Mouse (Mus musculus): Measurements from ENCODE around the gene Rufy3.

Gene Rufy3

DNA sequence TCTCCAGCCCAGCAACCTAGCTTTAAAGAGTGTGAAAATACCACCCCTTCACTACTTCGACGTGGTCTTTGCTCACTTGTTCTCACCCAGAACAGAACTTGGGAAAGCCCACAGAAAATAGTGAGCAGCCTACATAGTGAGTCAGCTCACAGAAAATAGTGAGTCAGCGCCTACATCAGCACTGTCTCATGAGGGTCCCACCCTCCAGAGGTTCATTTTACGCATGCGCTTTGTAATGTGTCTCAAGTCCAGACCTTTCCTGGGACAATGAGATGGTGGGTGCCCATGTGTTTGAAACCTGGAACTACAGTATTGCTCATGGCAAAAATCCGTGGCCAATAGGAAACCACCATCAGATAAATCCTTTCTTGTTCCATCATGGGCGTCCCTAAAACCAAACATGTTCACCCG is 123.2 kb downstream of the Rufy3 start:
- no peak for DNase-seq

DNA sequence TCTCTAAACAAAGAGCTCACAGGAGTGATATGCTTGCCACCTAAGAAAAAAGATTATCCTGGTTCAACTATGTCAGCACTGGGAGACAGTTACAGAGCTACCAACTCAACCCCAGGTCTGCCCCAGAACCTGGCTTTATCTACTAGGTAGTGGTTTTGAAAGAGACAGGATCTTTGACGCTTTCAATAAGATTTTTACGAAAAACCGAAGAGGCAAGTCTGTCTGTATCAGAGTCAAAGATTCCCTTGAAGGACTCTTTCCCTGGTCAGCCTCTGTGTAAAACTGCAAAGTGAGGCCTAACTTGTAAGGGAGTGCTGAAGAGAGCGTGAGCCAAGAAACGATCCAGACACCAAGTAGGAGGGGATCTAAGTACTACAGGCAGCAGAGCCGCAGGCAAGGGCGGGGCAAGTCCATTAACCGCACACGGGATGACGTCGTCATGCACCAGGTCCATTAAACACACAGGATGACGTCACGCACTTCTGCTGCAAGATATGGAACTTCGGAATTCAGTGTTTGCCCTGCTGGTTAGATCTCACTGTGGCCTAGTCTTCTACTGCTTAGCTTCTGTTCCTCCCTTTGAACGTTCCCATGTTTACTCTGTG is 123.8 kb downstream of the Rufy3 start:
- DNase-seq, result no peak

DNA sequence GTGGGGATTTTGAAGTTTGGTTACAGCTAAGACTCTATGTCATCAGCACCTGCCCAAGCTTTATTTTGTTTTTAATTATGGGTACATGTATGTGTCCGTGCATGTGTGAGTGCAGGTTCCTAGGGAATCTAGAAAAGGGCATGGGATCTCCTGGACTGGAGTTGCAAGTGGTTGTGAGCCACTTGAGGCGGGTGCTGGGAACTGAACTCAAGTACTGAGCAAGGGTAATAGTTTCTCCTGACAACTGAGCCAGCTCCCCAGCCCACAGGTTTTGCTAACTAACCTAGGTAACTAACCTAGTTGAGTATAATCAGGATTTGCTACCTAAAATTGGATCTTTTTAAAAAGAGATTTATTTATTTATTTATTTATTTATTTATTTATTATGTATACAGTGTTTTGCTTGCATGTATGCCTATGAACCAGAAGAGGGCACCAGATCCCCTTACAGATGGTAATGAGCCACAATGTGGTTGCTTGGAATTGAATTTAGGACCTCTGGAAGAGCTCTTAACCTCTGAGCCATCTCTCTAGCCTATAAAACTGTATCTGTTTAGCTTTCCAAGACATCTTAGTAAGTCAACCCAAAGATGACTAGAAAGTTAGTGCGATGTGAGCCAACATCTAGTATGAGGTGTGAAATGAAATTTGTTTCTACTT is 124.6 kb downstream of the Rufy3 start:
- no peak for DNase-seq

DNA sequence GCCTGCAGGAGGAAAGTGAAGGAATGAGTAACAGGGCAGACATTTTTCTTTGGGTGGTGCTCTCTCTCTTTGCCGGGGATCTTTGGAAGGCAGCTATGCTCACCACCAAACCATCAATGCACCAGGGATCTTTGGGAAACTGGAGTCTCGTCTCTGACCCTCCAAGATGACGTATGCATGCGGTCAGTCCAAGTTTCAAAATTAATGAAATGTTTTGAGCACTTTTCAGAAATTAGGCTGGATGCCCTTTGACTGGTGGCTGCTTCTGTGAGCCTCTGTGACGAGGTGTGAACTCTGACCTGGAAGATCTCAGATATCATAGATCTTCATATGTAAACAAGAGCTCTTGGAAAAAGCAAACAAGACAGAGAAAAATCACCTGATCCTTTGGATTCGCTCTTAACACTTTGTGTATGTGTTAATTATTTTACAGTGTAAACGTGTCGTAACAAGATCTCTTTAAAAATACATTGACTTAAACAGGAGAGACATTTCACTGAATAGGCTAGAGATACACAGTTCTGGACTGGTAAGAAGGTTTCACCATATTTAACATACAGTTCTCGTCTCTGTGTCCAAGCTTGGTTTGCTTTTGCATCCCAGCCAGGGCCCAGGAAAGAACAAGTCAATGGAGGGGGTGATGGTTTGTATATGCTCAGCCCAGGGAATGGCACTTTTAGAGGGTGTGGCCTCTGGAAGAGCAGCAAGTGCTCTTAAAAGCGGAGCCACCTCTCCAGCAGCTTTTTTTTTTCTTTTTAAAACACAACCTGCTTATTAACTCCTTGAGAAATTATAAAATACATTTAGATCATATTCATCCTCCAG is 126.1 kb downstream of the Rufy3 start:
- no peak for DNase-seq

DNA sequence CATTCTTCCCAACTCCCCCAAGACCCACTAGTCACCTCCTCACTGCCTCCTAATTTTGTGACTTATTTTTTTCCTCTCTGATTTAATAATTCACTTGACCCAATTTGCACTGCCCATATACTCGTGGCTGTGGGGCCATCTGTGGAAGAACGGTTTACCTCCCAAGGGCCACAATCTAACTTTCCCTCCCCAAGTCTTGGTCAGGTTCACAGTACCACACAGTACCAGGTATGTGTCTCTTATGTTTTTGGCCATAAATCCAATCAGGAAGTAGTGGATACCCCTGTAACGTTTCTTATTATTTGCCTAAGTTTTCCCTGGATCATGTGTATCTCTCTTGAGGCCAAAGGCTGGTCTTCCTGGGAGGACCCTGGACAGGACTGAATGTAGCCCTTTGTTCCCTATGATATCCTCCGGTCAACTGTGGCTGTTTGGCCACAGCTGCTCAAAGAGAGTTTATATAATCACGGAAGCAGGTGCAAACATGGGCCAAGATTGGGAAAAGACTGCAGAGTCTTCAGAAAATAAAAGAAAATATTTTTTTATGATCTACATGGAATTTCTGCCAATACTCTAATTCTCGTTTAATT is 126.8 kb downstream of the Rufy3 start:
- DNase-seq, result no peak

DNA sequence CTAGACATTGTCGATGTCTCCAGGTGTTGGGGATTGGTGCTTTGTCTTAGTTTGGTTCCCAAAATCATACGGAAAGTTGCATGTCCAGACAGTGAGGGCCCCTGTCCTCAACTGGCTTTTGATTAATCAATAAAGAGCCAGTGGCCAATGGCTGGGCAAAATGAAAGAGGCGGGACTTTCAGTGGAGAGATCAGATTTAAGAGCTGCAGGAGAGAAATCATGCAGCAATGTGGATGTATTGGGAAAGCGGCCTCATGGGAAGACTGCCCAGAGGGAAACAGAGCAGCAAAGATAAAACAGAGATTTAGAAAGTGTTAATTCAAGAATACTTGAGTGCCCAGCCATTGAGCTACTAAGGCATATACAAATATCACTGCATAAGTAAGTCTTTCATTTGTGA is 127.7 kb downstream of the Rufy3 start:
- no peak for DNase-seq

DNA sequence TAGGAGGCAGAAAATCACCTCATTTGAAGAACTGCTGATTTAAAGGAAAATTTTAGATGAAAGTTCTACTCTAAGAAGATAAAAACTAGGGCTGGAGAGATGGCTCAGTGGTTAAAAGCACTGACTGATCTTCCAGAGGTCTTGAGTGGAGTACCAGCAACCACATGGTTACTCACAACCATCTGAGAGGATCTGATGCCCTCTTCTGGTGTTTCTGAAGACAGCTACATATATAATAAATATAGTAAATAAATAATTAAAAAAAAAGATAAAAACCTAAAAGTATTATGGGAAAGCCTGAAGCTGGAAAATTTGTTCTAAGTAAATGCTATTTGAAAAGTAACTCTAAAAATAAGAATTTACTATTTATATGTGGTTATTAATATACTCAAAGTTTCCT is 128.2 kb downstream of the Rufy3 start:
- DNase-seq, result no peak

DNA sequence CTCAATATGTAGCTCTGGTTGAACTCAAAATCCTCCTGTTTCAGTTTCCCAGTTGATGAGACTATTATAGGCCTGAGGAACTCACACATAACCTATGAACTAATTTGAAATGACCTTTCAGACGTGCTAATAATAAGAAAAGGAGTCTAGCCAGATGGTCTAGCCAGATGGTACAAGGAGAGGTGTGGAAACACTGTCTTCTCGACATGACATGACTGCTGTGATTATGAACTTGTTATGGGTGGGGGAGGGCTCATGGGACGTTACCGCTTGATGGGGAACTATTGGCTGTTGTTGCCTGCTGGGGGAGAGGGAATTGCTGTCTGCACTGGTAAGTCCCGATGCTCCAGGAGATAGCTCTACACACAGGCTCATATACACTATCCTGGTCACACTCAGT is 132.5 kb downstream of the Rufy3 start:
- no peak for DNase-seq

DNA sequence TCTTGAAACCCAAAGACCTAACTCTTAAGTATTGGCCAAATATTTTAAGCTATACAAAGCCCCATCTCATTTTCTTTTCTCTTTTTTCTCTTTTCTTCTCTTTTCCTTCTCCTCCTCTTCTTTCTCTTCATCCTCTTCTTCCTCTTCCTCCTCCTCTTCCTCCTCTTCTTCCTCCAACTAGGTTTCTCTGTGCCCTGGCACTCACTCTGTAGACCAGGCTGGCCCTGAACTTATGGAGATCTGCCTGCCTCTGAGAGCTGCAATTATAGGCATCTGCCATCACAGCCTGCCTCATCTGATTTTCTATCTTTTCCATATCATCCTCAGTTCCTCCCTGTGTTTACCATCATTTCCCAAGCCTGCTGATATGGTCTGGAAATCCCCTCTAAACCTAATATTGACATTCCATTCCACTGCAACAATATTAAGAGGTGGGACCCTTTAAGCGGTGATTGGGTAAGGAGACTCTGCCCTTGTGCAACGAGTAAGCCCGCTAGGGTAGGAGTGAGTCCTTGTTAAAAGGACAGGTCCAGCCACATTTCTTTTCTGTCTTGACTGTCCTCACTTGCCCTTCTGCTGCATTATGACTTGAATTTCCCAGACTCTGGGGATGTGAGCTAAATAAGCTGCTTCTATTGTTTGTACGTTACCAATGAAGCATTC is 134.5 kb downstream of the Rufy3 start:
- DNase-seq, result no peak

Data from thymus, postnatal 14 days (tissue).